Mouse (Mus musculus) liver, postnatal 0 days (tissue): ENCODE measurements around the gene Pip5kl1. TPM values are rescaled to one million over a fixed set of nuclear protein-coding genes. Genes with fewer than 3 reads are reported as not detected.

Source experiments
- ATAC-seq: fragments of 200-750 bp; cut with Nextera tagmentation; 2 replicates; pipeline ENCODE4 v1.8.0; 2017; ENCODE audit warnings: mild to moderate bottlenecking, moderate library complexity
- DNase-seq: peaks from one replicate; pipeline ENCODE4 v3.0.0-alpha.2; 2016
- H3K27ac ChIP-seq: fragments of 300-500 bp; sonication (generic); 2 replicates; pipeline ENCODE4 v1.5.1; 2014; ENCODE audit warnings: antibody characterized with exemption, moderate library complexity, mild to moderate bottlenecking, low read depth
- H3K27me3 ChIP-seq: fragments of 300-500 bp; sonication (generic); 2 replicates; pipeline ENCODE4 v1.6.1; 2014; ENCODE audit warnings: low read length, control low read depth, mixed read lengths; ENCODE audit not compliant: insufficient read depth
- H3K36me3 ChIP-seq: fragments of 300-500 bp; sonication (generic); replicated peaks from 2 replicates; pipeline ENCODE4 v1.6.1; 2014; ENCODE audit warnings: mild to moderate bottlenecking, control low read depth, low read length, moderate library complexity, mixed read lengths; ENCODE audit not compliant: insufficient read depth
- H3K4me1 ChIP-seq: fragments of 300-500 bp; sonication (generic); 2 replicates; pipeline ENCODE4 v1.6.1; 2014; ENCODE audit warnings: antibody characterized with exemption, mild to moderate bottlenecking, control low read depth; ENCODE audit not compliant: insufficient read depth
- H3K4me2 ChIP-seq: fragments of 300-500 bp; sonication (generic); 2 replicates; pipeline ENCODE4 v1.6.1; 2014; ENCODE audit warnings: low read depth, mild to moderate bottlenecking, low read length, moderate library complexity, mixed read lengths
- H3K4me3 ChIP-seq: fragments of 300-500 bp; sonication (generic); 2 replicates; pipeline ENCODE4 v1.5.1; 2014; ENCODE audit warnings: low read depth, low read length
- H3K9ac ChIP-seq: fragments of 300-500 bp; sonication (generic); replicated peaks from 2 replicates; pipeline ENCODE4 v1.6.1; 2014; ENCODE audit warnings: mild to moderate bottlenecking, moderate library complexity
- H3K9me3 ChIP-seq: fragments of 300-500 bp; sonication (generic); 2 replicates; pipeline ENCODE4 v1.6.1; 2016; ENCODE audit warnings: mild to moderate bottlenecking, control low read depth, low read length, mixed read lengths
- CTCF ChIP-seq: sonication (generic); IDR thresholded peaks from 2 replicates; pipeline ENCODE4 v1.5.1; 2016; ENCODE audit warnings: antibody characterized with exemption, low read depth
- EP300 ChIP-seq: IDR thresholded peaks from 2 replicates; pipeline ENCODE4 v1.6.1; 2016; ENCODE audit warnings: antibody characterized with exemption, low read depth, mild to moderate bottlenecking
- WGBS: fragments of 180-500 bp; shearing (Covaris S2); extraction: QIAGEN DNeasy Blood & Tissue Kit; methylation state at CpG from one replicate; pipeline ENCODE4 v1.1.7; 2014; ENCODE audit not compliant: insufficient replicate concordance; 5-methylcytosine and 5-hydroxymethylcytosine counted together
- polyA plus RNA-seq: library from polyadenylated mRNA; unstranded; fragments of >200 nt; fragmentation: Nextera tagmentation; extraction: Ambion mirVana; gene quantifications from 2 replicates; pipeline ENCODE4 v1.2.1, GENCODE M21; 2015

Gene Pip5kl1
- polyA plus RNA-seq, 1 experiment from 2014 or later, result not detected

- H3K36me3 ChIP-seq, result 0 out of 2 replicates have a peak, but pooled peaks cover 3% of the 10 kb centered on the region
- H3K4me3 ChIP-seq, result no peak overlapping the region
- DNase-seq (no peak), ATAC-seq (no peak)
- H3K4me1 ChIP-seq, result peaks cover 10% of the 10 kb centered on the region
- no peak for TF ChIP-seq CTCF
- no peak for TF ChIP-seq EP300
- no peaks in the 10 kb centered on the region for H3K27me3 ChIP-seq
- 88% methylated on average over 5 of the region's 5 CpGs for WGBS
- H3K4me2 ChIP-seq, result no peak overlapping the region
- H3K9ac ChIP-seq, result no peak overlapping the region
- H3K27ac ChIP-seq, result no peak overlapping the region
- no peaks in the 10 kb centered on the region for H3K9me3 ChIP-seq
Observed at GRCm38 (mm10) chr2:32597699-32598098, 23.1 kb downstream of the Pip5kl1 start.

DNA sequence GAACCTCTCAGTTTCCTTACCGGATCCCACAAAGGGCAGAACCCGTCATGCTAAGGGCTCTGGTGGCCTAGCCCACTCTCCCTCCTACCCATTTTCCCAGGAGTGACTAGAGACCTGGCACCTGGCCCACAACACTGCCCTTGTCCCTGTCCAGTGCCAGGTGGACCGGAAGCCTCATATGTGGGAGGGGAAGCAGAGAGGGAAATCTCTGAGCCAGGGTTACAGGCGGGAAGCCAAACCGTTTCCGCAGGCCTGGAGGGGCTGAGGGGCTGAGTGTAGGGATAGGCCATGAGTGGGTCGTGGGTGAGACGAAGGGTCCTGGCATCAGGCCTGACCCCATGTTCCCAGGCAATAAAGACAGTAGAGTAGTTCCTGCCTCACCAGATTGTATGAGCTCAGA, 23.9 kb downstream of the Pip5kl1 start:
- 0 out of 2 replicates have a peak, but pooled peaks cover 3% of the 10 kb centered on the region for H3K36me3 ChIP-seq
- no peak overlapping the region for H3K9ac ChIP-seq
- H3K27ac ChIP-seq, result no peak overlapping the region
- no peak overlapping the region for H3K4me3 ChIP-seq
- DNase-seq (no peak), ATAC-seq (no peak)
- no peaks in the 10 kb centered on the region for H3K9me3 ChIP-seq
- WGBS, result 85% methylated on average over 8 of the region's 8 CpGs
- TF ChIP-seq CTCF, result no peak
- no peak for TF ChIP-seq EP300
- H3K4me2 ChIP-seq, result no peak overlapping the region
- no peaks in the 10 kb centered on the region for H3K27me3 ChIP-seq
- peaks cover 10% of the 10 kb centered on the region for H3K4me1 ChIP-seq

DNA sequence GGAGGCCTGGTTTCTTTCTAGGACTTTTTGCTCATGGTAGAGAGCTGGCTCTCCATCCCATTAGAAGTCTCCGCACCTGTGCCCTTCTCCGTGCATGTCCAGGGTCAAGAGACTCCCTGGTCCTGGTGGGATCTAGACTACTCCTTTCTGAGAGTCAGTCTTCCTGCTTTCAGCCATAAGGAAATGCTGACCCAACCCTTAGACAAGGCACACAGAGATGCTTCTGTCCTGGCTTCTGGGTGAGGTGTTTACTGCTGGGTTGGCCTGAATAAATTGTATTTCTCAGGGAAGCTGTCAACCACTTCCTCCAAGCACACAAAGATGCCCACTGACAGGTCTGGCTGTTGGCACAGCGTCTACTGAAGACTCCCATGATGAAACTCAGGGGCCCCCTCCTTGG, 24.8 kb downstream of the Pip5kl1 start, which contains the start of gene St6galnac6:
St6galnac6 (plus strand) TSS at position 301 of the 400 bp plus-strand sequence.
- Histone ChIP-seq H3K9ac (no peak within 1 kb of the TSS), H3K4me1 (peaks cover 10% of the 10 kb centered on the region), H3K27me3 (no peaks in the 10 kb centered on the region), H3K9me3 (no peaks in the 10 kb centered on the region), H3K27ac (no peak within 1 kb of the TSS), H3K4me3 (no peak within 1 kb of the TSS), H3K36me3 (0 out of 2 replicates have a peak, but pooled peaks cover 3% of the 10 kb centered on the region), H3K4me2 (no peak within 1 kb of the TSS)
- TF ChIP-seq CTCF (no peak), EP300 (no peak)
- DNase-seq, result no peak
- 87% methylated on average over 3 of the region's 3 CpGs for WGBS
- no peak for ATAC-seq

DNA sequence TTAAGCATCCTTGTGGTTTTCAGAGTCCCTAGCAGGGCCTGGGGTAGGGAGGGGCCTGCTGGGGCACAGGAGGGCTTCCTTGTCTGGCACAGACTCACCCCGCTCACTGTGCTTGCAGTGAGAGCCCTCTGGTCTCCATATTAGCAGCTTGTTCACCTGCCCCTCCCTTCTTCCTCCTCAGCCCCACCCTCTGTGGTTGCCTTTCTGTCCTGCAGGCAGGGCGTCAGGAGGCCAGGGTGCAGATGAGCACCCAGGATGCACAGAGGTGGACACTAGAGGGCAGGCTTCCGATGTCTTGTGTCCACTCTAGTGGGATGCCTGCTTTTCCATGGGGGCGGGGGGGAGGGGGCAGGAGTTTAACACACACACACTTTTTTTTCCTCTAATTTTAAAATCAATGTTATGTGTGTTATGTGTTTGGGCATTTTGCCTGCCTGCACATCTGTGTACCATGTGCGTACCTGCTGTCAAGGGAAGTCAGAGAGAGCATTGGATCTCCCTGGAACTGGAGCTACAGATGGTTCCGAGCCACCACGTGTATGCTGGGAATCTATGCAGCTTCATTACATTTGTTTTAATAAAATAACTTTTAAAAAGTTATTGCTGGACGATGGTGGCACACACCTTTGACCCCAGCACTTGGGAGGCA, 26.9 kb downstream of the Pip5kl1 start:
- peak; percentile 69 for ATAC-seq
- DNase-seq, result peak; percentile 73
- peaks cover 12% of the 10 kb centered on the region for H3K4me1 ChIP-seq
- no peaks in the 10 kb centered on the region for H3K27me3 ChIP-seq
- no peak overlapping the region for H3K4me2 ChIP-seq
- H3K4me3 ChIP-seq, result no peak overlapping the region
- 0 out of 2 replicates have a peak, but pooled peaks cover 3% of the 10 kb centered on the region for H3K36me3 ChIP-seq
- 40% methylated on average over 8 of the region's 8 CpGs for WGBS
- H3K9me3 ChIP-seq, result no peaks in the 10 kb centered on the region
- TF ChIP-seq CTCF, result peak; percentile 72
- TF ChIP-seq EP300, result no peak
- H3K27ac ChIP-seq, result no peak overlapping the region
- no peak overlapping the region for H3K9ac ChIP-seq

DNA sequence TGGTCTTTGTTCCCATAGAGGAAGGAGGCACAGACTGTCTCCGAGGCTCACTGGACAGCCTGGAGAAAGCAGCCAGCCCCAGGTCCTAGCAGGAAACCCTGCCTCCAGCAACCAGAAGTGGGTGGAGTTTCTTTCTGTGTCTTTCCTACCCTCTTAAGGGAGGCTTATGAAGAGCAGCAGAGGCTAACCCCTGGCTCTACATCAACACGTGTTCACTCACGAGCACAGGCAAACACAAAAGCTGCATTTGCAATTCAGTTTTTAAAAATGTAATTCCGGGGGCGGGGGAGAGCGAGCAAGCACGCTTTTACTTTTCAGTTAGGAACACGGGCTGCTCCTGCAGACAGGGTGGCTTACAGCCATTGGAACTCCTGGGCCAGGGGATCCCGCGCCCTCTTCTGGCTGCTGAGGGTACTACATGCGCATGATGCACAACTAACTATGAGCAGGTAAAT, 28.0 kb downstream of the Pip5kl1 start:
- Histone ChIP-seq H3K4me1 (peaks cover 21% of the 10 kb centered on the region), H3K9ac (0 out of 2 replicates have a peak overlapping the region, but pooled peaks have one; percentile 17), H3K4me2 (peak overlapping the region; percentile 73), H3K27me3 (no peaks in the 10 kb centered on the region), H3K9me3 (no peaks in the 10 kb centered on the region), H3K27ac (no peak overlapping the region), H3K36me3 (no peaks in the 10 kb centered on the region), H3K4me3 (peak overlapping the region; percentile 36)
- ATAC-seq, result peak; percentile 35; the same call in 1 of the 2 replicates
- WGBS, result under 1% methylated on average over 11 of the region's 11 CpGs
- peak; percentile 91 for DNase-seq
- TF ChIP-seq EP300 (no peak), CTCF (peak; percentile 94)

DNA sequence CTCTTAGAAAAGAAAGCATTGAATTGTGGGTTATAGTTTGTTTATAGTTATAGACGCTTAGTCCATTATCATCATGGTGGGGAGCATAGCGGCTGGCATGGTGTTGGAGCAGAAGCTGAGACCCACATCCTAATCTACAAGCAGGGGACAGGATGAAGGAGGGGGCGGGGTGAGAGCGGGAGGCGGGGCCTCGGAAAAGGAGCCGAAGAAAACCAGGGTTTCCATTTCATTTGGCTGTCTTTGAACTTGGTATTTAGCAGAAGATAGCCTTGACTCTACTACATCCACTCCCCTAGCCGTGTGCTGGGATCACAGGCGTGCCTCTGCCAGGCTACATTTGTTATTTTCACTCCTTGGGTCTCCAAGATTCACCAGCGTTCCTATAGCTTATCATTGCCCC, 30.0 kb downstream of the Pip5kl1 start:
- H3K36me3 ChIP-seq, result no peaks in the 10 kb centered on the region
- peaks cover 38% of the 10 kb centered on the region for H3K4me1 ChIP-seq
- no peak overlapping the region for H3K9ac ChIP-seq
- no peaks in the 10 kb centered on the region for H3K9me3 ChIP-seq
- no peak overlapping the region for H3K4me3 ChIP-seq
- no peak for ATAC-seq
- TF ChIP-seq CTCF, result no peak
- no peak for TF ChIP-seq EP300
- no peak for DNase-seq
- 46% methylated on average over 10 of the region's 10 CpGs for WGBS
- no peak overlapping the region for H3K4me2 ChIP-seq
- H3K27ac ChIP-seq, result no peak overlapping the region
- H3K27me3 ChIP-seq, result no peaks in the 10 kb centered on the region
